Mouse (Mus musculus) thymus, adult 2 months (tissue): ENCODE measurements around the gene Mitf. TPM values are rescaled to one million over a fixed set of nuclear protein-coding genes. Genes with fewer than 3 reads are reported as not detected.

Source experiments
- DNase-seq: peaks from one replicate; pipeline ENCODE4 v3.0.0; 2021
- H3K27ac ChIP-seq: fragments of 200-500 bp; 2 replicates; pipeline ENCODE4 v1.5.1; 2012; ENCODE audit warnings: low read length, control low read depth; ENCODE audit not compliant: control insufficient read depth, insufficient read depth
- H3K27me3 ChIP-seq: fragments of 200-500 bp; 2 replicates; pipeline ENCODE4 v1.6.1; 2012; ENCODE audit warnings: mild to moderate bottlenecking, low read length, moderate library complexity, mixed read lengths; ENCODE audit not compliant: control insufficient read depth, insufficient read depth
- H3K36me3 ChIP-seq: fragments of 200-500 bp; 2 replicates; pipeline ENCODE4 v1.6.1; 2012; ENCODE audit warnings: mild to moderate bottlenecking, low read length, moderate library complexity; ENCODE audit not compliant: control insufficient read depth, insufficient read depth
- H3K4me1 ChIP-seq: fragments of 200-500 bp; replicated peaks from 2 replicates; pipeline ENCODE4 v1.6.1; 2012; ENCODE audit warnings: low read length; ENCODE audit not compliant: control insufficient read depth, insufficient read depth
- H3K4me3 ChIP-seq: fragments of 200-500 bp; 2 replicates; pipeline ENCODE4 v1.5.1; 2012; ENCODE audit warnings: mild to moderate bottlenecking, low read length, control low read depth, moderate library complexity; ENCODE audit not compliant: control insufficient read depth, insufficient read depth
- CTCF ChIP-seq: fragments of 200-500 bp; IDR thresholded peaks from 2 replicates; pipeline ENCODE4 v1.5.1; 2012; ENCODE audit warnings: mild to moderate bottlenecking, control low read depth, low read length, moderate library complexity, borderline replicate concordance; ENCODE audit not compliant: control insufficient read depth, poor library complexity, insufficient read depth; ENCODE audit errors: extremely low read depth
- POLR2A ChIP-seq: fragments of 200-500 bp; IDR thresholded peaks from 2 replicates; pipeline ENCODE4 v1.6.1; 2012; ENCODE audit warnings: mild to moderate bottlenecking, low read length, control low read depth, moderate library complexity; ENCODE audit not compliant: control insufficient read depth, poor library complexity, insufficient read depth; ENCODE audit errors: extremely low read depth
- WGBS: fragments of 180-500 bp; shearing (Covaris S2); methylation state at CpG from one replicate; pipeline ENCODE4 v1.1.7; 2018; 5-methylcytosine and 5-hydroxymethylcytosine counted together
- polyA plus RNA-seq: library from polyadenylated mRNA; depleted of rRNA; stranded (reverse); fragments of >200 nt; gene quantifications from 2 replicates; pipeline ENCODE4 v1.2.3, GENCODE M21; 2012

Mitf gene
- polyA plus RNA-seq, 1 experiment = 4.4 TPM

- DNase-seq = no peak
These were observed 25.6 kb downstream of the Mitf start for GRCm38 (mm10) chr6:97832501-97832900.

GRCm38 (mm10) chr6:97836176-97836575 lies 29.3 kb downstream of the Mitf start:
- Histone ChIP-seq H3K36me3 (no peaks in the 10 kb centered on the region), H3K27me3 (no peaks in the 10 kb centered on the region), H3K27ac (no peak overlapping the region), H3K4me1 (no peaks in the 10 kb centered on the region), H3K4me3 (no peak overlapping the region)
- DNase-seq = no peak
- no peak for TF ChIP-seq POLR2A
- TF ChIP-seq CTCF = no peak
- WGBS = 89% methylated on average over 7 of the region's 7 CpGs

More at GRCm38 (mm10) chr6:97832501-97832900, 25.6 kb downstream of the Mitf start:
- H3K27ac ChIP-seq = no peak overlapping the region
- TF ChIP-seq POLR2A (no peak), CTCF (no peak)
- no peak overlapping the region for H3K4me3 ChIP-seq
- no peaks in the 10 kb centered on the region for H3K27me3 ChIP-seq
- no peaks in the 10 kb centered on the region for H3K4me1 ChIP-seq
- 95% methylated on average over 4 of the region's 4 CpGs for WGBS
- H3K36me3 ChIP-seq = no peaks in the 10 kb centered on the region

GRCm38 (mm10) chr6:97837711-97838110 lies 30.9 kb downstream of the Mitf start:
- Histone ChIP-seq H3K27ac (no peak overlapping the region), H3K36me3 (no peaks in the 10 kb centered on the region), H3K27me3 (no peaks in the 10 kb centered on the region), H3K4me1 (no peaks in the 10 kb centered on the region), H3K4me3 (no peak overlapping the region)
- TF ChIP-seq CTCF = no peak
- TF ChIP-seq POLR2A = no peak
- DNase-seq = no peak

GRCm38 (mm10) chr6:97839568-97839967 lies 32.7 kb downstream of the Mitf start:
- Histone ChIP-seq H3K4me3 (no peak overlapping the region), H3K27me3 (no peaks in the 10 kb centered on the region), H3K4me1 (no peaks in the 10 kb centered on the region), H3K27ac (no peak overlapping the region), H3K36me3 (no peaks in the 10 kb centered on the region)
- no peak for TF ChIP-seq POLR2A
- TF ChIP-seq CTCF = no peak
- no peak for DNase-seq

GRCm38 (mm10) chr6:97844112-97844511 lies 37.3 kb downstream of the Mitf start:
- Histone ChIP-seq H3K36me3 (no peaks in the 10 kb centered on the region), H3K4me3 (no peak overlapping the region), H3K4me1 (no peaks in the 10 kb centered on the region), H3K27ac (no peak overlapping the region), H3K27me3 (no peaks in the 10 kb centered on the region)
- no peak for DNase-seq
- no peak for TF ChIP-seq CTCF
- whole genome bisulfite sequencing = 82% methylated on average over 3 of the region's 3 CpGs

- WGBS = 91% methylated on average over 9 of the region's 9 CpGs
- Histone ChIP-seq H3K4me1 (no peaks in the 10 kb centered on the region), H3K27ac (no peak overlapping the region), H3K4me3 (no peak overlapping the region), H3K36me3 (no peaks in the 10 kb centered on the region), H3K27me3 (no peaks in the 10 kb centered on the region)
- TF ChIP-seq CTCF (no peak), POLR2A (no peak)
- no peak for DNase-seq
These were observed 41.5 kb downstream of the Mitf start for GRCm38 (mm10) chr6:97848191-97848857.

- H3K4me3 ChIP-seq = no peak overlapping the region
- H3K36me3 ChIP-seq = no peaks in the 10 kb centered on the region
- no peaks in the 10 kb centered on the region for H3K27me3 ChIP-seq
- TF ChIP-seq POLR2A (no peak), CTCF (no peak)
- WGBS = 98% methylated on average over 2 of the region's 2 CpGs
- H3K4me1 ChIP-seq = no peaks in the 10 kb centered on the region
- no peak overlapping the region for H3K27ac ChIP-seq
- DNase-seq = no peak
These were observed 47.4 kb downstream of the Mitf start for GRCm38 (mm10) chr6:97854236-97854635.
